Mouse (Mus musculus) lung, adult 2 months (tissue): ENCODE results near the gene Tbx3. TPM values are rescaled to one million over a fixed set of nuclear protein-coding genes. Genes with fewer than 3 reads are reported as not detected.

Experiments used
- DNase-seq: peaks from one replicate; pipeline ENCODE4 v3.0.0; 2022
- H3K4me1 ChIP-seq: fragments of 200-500 bp; 2 replicates; pipeline ENCODE4 v1.6.1; 2011; ENCODE audit warnings: low read length; ENCODE audit not compliant: control insufficient read depth, insufficient read depth
- H3K4me3 ChIP-seq: fragments of 200-500 bp; replicated peaks from 2 replicates; pipeline ENCODE3; 2011; ENCODE audit warnings: low read depth, mild to moderate bottlenecking, control low read depth, low read length; ENCODE audit errors: extremely low read depth
- CTCF ChIP-seq: fragments of 200-500 bp; IDR thresholded peaks from 2 replicates; pipeline ENCODE4 v1.5.1; 2011; ENCODE audit warnings: mild to moderate bottlenecking, low read length, control low read depth; ENCODE audit not compliant: insufficient read depth
- POLR2A ChIP-seq: fragments of 200-500 bp; IDR thresholded peaks from 2 replicates; pipeline ENCODE4 v1.6.1; 2011; ENCODE audit warnings: low read depth, mild to moderate bottlenecking, control low read depth, low read length, borderline replicate concordance; ENCODE audit errors: extremely low read depth
- WGBS: fragments of 180-500 bp; shearing (Covaris S2); methylation state at CpG from one replicate; pipeline ENCODE4 v1.1.7; 2018; 5-methylcytosine and 5-hydroxymethylcytosine counted together
- polyA plus RNA-seq: library from polyadenylated mRNA; depleted of rRNA; stranded (reverse); fragments of >200 nt; gene quantifications from 2 replicates; pipeline ENCODE4 v1.2.3, GENCODE M21; 2012; rRNA removed

Tbx3 gene
- polyA plus RNA-seq, 1 experiment: 135 TPM

DNA sequence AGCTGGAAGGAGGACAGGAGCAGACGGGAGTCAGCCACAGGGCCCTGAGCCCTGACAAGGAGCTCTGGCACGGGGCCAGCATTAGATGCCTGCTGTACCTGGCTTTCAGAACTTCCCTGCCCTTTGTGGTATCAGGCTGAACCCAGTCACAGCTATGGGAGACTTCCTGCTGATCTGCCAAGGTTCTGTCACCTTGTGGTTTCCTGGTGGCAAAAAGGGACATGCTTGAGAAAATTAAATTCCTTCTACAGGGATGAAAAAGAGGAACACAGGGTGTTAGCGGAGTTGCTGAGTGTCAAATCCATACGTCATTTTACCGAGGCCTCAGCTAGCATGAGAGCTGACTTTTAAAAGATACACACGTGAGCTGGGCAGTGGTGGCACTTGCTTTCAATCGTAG is 62.5 kb downstream of the Tbx3 start:
- WGBS: 35% methylated on average over 7 of the region's 7 CpGs
- H3K4me3 ChIP-seq: no peak overlapping the region
- DNase-seq: no peak
- TF ChIP-seq CTCF (no peak), POLR2A (no peak)
- H3K4me1 ChIP-seq: no peaks in the 10 kb centered on the region

Other genes with a start within 250 kb of the Tbx3 start
- gene Tbx5, start 162.0 kb downstream of the Tbx3 start, polyA plus RNA-seq: 26.9 and 28.2 TPM in 2 replicates